Mouse (Mus musculus): ENCODE measurements at regions not wholly inside any gene's neighbourhood (a gene's known extent, or its start where the extent isn't known, plus 50 kb on each side); places are given as distances from the start of the nearest gene placed in this dataset.

DNA sequence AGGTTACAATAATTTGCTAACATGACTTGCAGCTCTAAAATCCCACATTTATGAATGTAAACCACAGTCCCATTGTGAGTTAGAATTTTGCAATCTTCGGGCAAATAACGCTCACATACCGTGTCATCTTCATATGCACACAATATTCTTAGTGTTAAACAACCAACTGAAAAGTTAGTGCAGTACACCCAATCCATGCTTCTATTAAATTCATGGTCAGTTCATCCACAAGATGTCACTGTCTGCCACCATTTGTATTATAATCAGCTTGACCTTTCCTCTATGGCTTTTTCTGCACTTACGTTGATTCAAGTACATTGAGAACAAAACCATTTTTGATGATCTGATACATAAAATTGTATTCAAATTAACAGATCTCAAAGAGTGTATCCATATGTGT lies 1166.2 kb upstream of the Celf2 start:
- 67% methylated on average over 4 of the region's 4 CpGs for WGBS
- no peak overlapping the region for H3K27ac ChIP-seq (ENCODE audit: insufficient read depth, low read depth, low read length)
- no peaks in the 10 kb centered on the region; the same call in 1 of the 2 replicates for H3K27me3 ChIP-seq (replicated peaks; ENCODE audit: control insufficient read depth, insufficient read depth, low read length)
- no peak overlapping the region for H3K4me3 ChIP-seq (ENCODE audit: insufficient read depth, low read depth, low read length)
- H3K36me3 ChIP-seq (ENCODE audit: control insufficient read depth, insufficient read depth, low read length) = no peaks in the 10 kb centered on the region
- H3K4me1 ChIP-seq (ENCODE audit: control insufficient read depth, insufficient read depth, low read length) = no peaks in the 10 kb centered on the region
- TF ChIP-seq CTCF (conservative IDR thresholded peaks at IDR 0.05; ENCODE audit: insufficient read depth, insufficient read length, low read depth, low read length) = no peak
- TF ChIP-seq POLR2A (IDR thresholded peaks at IDR 0.05; ENCODE audit: low read depth, low read length) = no peak
- DNase-seq = no peak

- WGBS = 9% methylated on average over 4 of the region's 4 CpGs
- H3K4me3 ChIP-seq (ENCODE audit: insufficient read depth, low read depth, low read length) = no peak overlapping the region
- no peaks in the 10 kb centered on the region; the same call in 1 of the 2 replicates for H3K27me3 ChIP-seq (replicated peaks; ENCODE audit: control insufficient read depth, insufficient read depth, low read length)
- no peaks in the 10 kb centered on the region for H3K36me3 ChIP-seq (ENCODE audit: control insufficient read depth, insufficient read depth, low read length)
- H3K4me1 ChIP-seq (ENCODE audit: control insufficient read depth, insufficient read depth, low read length) = no peaks in the 10 kb centered on the region
- peak; percentile 13 for DNase-seq
- no peak overlapping the region for H3K27ac ChIP-seq (ENCODE audit: insufficient read depth, low read depth, low read length)
- TF ChIP-seq POLR2A (IDR thresholded peaks at IDR 0.05; ENCODE audit: low read depth, low read length) (no peak), CTCF (conservative IDR thresholded peaks at IDR 0.05; ENCODE audit: insufficient read depth, insufficient read length, low read depth, low read length) (peak; percentile 20; the same call in 1 of the 2 replicates)
Observed at GRCm38 (mm10) chr2:8676546-8676945, 1167.2 kb upstream of the Celf2 start.

DNA sequence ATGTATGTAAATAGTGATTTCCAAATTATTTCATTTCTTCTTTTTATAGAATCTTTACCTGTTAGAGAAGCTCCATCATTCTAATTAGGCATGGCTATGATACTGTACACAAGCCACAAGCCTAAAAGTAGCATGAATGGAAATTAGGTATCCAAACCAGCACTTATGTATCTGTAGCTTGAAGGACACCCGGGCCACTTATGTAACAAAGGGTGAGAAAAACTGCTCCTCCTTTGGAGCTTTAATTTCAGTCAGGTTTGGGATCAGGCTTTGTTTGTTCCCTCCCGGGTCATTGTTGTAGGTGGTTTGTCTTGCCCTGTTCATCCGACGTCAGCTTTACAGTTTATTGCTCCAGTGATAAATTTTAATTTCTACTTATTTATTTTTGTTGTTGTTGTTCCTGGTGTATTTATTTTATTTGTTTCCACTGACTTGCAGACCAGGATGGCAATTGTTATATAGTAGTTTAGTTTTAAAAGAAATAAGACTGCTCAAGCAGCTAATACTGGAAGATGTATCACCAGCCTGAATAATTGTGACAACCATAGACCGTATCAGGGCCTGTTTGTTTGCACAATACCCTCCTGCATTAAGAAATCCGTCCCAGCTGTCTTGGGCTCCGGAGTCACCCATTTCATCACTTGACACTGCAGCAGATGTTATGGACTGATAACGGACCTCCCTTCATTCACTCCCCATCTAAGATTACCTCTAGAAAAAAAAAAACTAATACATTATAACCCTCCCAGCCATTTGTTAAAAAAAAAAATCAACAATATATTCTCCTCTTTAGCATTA lies 1181.7 kb upstream of the Celf2 start:
- H3K4me1 ChIP-seq (ENCODE audit: control insufficient read depth, insufficient read depth, low read length) = no peaks in the 10 kb centered on the region
- H3K36me3 ChIP-seq (ENCODE audit: control insufficient read depth, insufficient read depth, low read length) = no peaks in the 10 kb centered on the region
- no peak for DNase-seq
- H3K27ac ChIP-seq (ENCODE audit: insufficient read depth, low read depth, low read length) = no peak overlapping the region
- H3K27me3 ChIP-seq (replicated peaks; ENCODE audit: control insufficient read depth, insufficient read depth, low read length) = no peaks in the 10 kb centered on the region; the same call in 1 of the 2 replicates
- no peak overlapping the region for H3K4me3 ChIP-seq (ENCODE audit: insufficient read depth, low read depth, low read length)
- TF ChIP-seq POLR2A (IDR thresholded peaks at IDR 0.05; ENCODE audit: low read depth, low read length) (no peak), CTCF (conservative IDR thresholded peaks at IDR 0.05; ENCODE audit: insufficient read depth, insufficient read length, low read depth, low read length) (no peak)
- 36% methylated on average over 8 of the region's 8 CpGs for WGBS

DNA sequence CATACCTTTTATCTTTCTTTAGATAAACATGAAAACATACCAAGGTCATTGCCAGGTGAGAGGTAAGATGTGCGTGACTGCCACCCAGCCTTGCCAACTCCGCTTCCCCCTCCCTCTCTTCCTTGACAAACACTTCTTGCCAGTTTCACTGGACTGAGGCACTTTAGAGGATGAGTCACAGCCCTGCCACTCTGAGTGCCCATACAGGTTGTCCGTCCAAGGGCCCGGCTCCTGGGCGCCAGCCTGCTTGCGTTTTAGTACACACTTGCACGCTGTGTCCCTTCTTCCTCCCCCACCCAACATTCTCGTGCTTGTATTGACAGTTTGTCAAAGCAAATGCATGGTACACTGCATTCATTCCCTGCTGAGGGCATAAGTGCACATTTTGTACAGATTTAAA lies 1151.7 kb upstream of the 4930412O13Rik start:
- H3K27ac ChIP-seq (ENCODE audit: insufficient read depth, low read depth, low read length) = no peak overlapping the region
- H3K36me3 ChIP-seq (ENCODE audit: control insufficient read depth, insufficient read depth, low read length) = no peaks in the 10 kb centered on the region
- DNase-seq = no peak
- no peak overlapping the region for H3K4me3 ChIP-seq (ENCODE audit: insufficient read depth, low read depth, low read length)
- H3K27me3 ChIP-seq (replicated peaks; ENCODE audit: control insufficient read depth, insufficient read depth, low read length) = no peaks in the 10 kb centered on the region
- 69% methylated on average over 8 of the region's 8 CpGs for WGBS
- TF ChIP-seq POLR2A (IDR thresholded peaks at IDR 0.05; ENCODE audit: low read depth, low read length) (no peak), CTCF (conservative IDR thresholded peaks at IDR 0.05; ENCODE audit: insufficient read depth, insufficient read length, low read depth, low read length) (no peak)
- no peaks in the 10 kb centered on the region for H3K4me1 ChIP-seq (ENCODE audit: control insufficient read depth, insufficient read depth, low read length)

GRCm38 (mm10) chr2:8754142-8754541 lies 1126.9 kb upstream of the 4930412O13Rik start:
- TF ChIP-seq POLR2A (IDR thresholded peaks at IDR 0.05; ENCODE audit: low read depth, low read length) = no peak
- TF ChIP-seq CTCF (conservative IDR thresholded peaks at IDR 0.05; ENCODE audit: insufficient read depth, insufficient read length, low read depth, low read length) = peak; percentile 38
- peak; percentile 44 for DNase-seq

GRCm38 (mm10) chr2:8756546-8756945 lies 1124.5 kb upstream of the 4930412O13Rik start:
- DNase-seq = no peak
- Histone ChIP-seq H3K4me3 (ENCODE audit: insufficient read depth, low read depth, low read length) (no peak overlapping the region), H3K36me3 (ENCODE audit: control insufficient read depth, insufficient read depth, low read length) (no peaks in the 10 kb centered on the region), H3K27me3 (replicated peaks; ENCODE audit: control insufficient read depth, insufficient read depth, low read length) (no peaks in the 10 kb centered on the region), H3K27ac (ENCODE audit: insufficient read depth, low read depth, low read length) (no peak overlapping the region), H3K4me1 (ENCODE audit: control insufficient read depth, insufficient read depth, low read length) (no peaks in the 10 kb centered on the region)
- WGBS = 37% methylated on average over 4 of the region's 4 CpGs
- no peak for TF ChIP-seq POLR2A (IDR thresholded peaks at IDR 0.05; ENCODE audit: low read depth, low read length)
- TF ChIP-seq CTCF (conservative IDR thresholded peaks at IDR 0.05; ENCODE audit: insufficient read depth, insufficient read length, low read depth, low read length) = no peak

More at GRCm38 (mm10) chr2:8754142-8754541, 1126.9 kb upstream of the 4930412O13Rik start:
- Histone ChIP-seq H3K36me3 (ENCODE audit: control insufficient read depth, insufficient read depth, low read length) (no peaks in the 10 kb centered on the region), H3K27me3 (replicated peaks; ENCODE audit: control insufficient read depth, insufficient read depth, low read length) (no peaks in the 10 kb centered on the region), H3K27ac (ENCODE audit: insufficient read depth, low read depth, low read length) (no peak overlapping the region), H3K4me1 (ENCODE audit: control insufficient read depth, insufficient read depth, low read length) (no peaks in the 10 kb centered on the region), H3K4me3 (ENCODE audit: insufficient read depth, low read depth, low read length) (no peak overlapping the region)
- WGBS = 7% methylated on average over 1 of the region's 1 CpGs

GRCm38 (mm10) chr2:8770636-8771035 lies 1110.4 kb upstream of the 4930412O13Rik start:
- 58% methylated on average over 4 of the region's 4 CpGs for WGBS
- no peak overlapping the region for H3K4me3 ChIP-seq (ENCODE audit: insufficient read depth, low read depth, low read length)
- peak; percentile 12 for DNase-seq
- H3K27ac ChIP-seq (ENCODE audit: insufficient read depth, low read depth, low read length) = no peak overlapping the region
- no peak for TF ChIP-seq CTCF (conservative IDR thresholded peaks at IDR 0.05; ENCODE audit: insufficient read depth, insufficient read length, low read depth, low read length)
- no peak for TF ChIP-seq POLR2A (IDR thresholded peaks at IDR 0.05; ENCODE audit: low read depth, low read length)
- no peaks in the 10 kb centered on the region for H3K36me3 ChIP-seq (ENCODE audit: control insufficient read depth, insufficient read depth, low read length)
- no peaks in the 10 kb centered on the region for H3K4me1 ChIP-seq (ENCODE audit: control insufficient read depth, insufficient read depth, low read length)
- H3K27me3 ChIP-seq (replicated peaks; ENCODE audit: control insufficient read depth, insufficient read depth, low read length) = no peaks in the 10 kb centered on the region
